In genomic region chr9:50374666-50375065, GRCm38 (mm10) we compare ENCODE assay signal across 16 mouse cellular contexts. TPM values are rescaled to one million over a fixed set of nuclear protein-coding genes. Genes with fewer than 3 reads are reported as not detected.
A peak's percentile ranks its signal among the peaks of the same experiment; 100 is the strongest.
DNase-seq lines count a peak whose midpoint lies in the region; ATAC-seq and TF ChIP-seq lines count a peak whose summit lies in the region.
"Had no signal": no experiment of that assay in that cellular context is flagged by ENCODE, and none has a peak within 500 bp of the region (broad histone marks: within the 10 kb centered on the region; RNA-seq: fewer than 3 reads in every experiment).

No protein-coding gene starts in this region.

- H3K9me3 ChIP-seq in lung, postnatal 0 days (ENCODE audit: low read length): no peaks in the 10 kb centered on the region
- H3K9me3 ChIP-seq: forebrain, embryonic 10.5 days had no signal

- TF ChIP-seq POLR2A in brain, embryonic 14.5 days (IDR thresholded peaks at IDR 0.05; ENCODE audit: borderline replicate concordance, extremely low read depth, insufficient read depth, insufficient read length, poor library complexity, severe bottlenecking): no peak

- intact Hi-C loops in left cerebral cortex, postnatal 36 days (cut with DNase I): no loop called here

- DNase-seq in layer of hippocampus, adult 11-12 months (ENCODE audit: low spot score): peak; percentile 60
- no peak for DNase-seq in layer of hippocampus, adult 9-10 months (ENCODE audit: low spot score)
- DNase-seq in brain, embryonic 14.5 days (ENCODE audit: low read depth): peak; percentile 25
- DNase-seq in layer of hippocampus, adult 8-10 months (ENCODE audit: low spot score in 2 of 2): peak; percentile 45 to 60
- DNase-seq in left cerebral cortex, postnatal 36 days (ENCODE audit: low spot score in 2 of 2): peak; percentile 30 to 52
- no peak for DNase-seq in kidney, adult 11 months
- DNase-seq in lung, postnatal 0 days (ENCODE audit: low spot score): no peak
- DNase-seq: cerebellum, postnatal 25 days; heart, adult 2 months; kidney, postnatal 36 days; lung, postnatal 14 days had no signal

- H3K27ac ChIP-seq in lung, postnatal 0 days (ENCODE audit: low read length): no peak overlapping the region
- H3K27ac ChIP-seq: forebrain, embryonic 10.5 days; heart, adult 2 months; midbrain, embryonic 12.5 days had no signal

- no peaks in the 10 kb centered on the region for H3K4me1 ChIP-seq in lung, postnatal 0 days (ENCODE audit: insufficient read depth, low read depth, low read length)
- H3K4me1 ChIP-seq: forebrain, embryonic 10.5 days; midbrain, embryonic 12.5 days had no signal

- no peak overlapping the region for H3K9ac ChIP-seq in lung, postnatal 0 days (replicated peaks; ENCODE audit: low read depth)
- H3K9ac ChIP-seq: midbrain, embryonic 12.5 days had no signal

- TF ChIP-seq EP300 in lung, postnatal 0 days (IDR thresholded peaks at IDR 0.05): no peak

- no peak overlapping the region for H3K4me3 ChIP-seq in lung, postnatal 0 days (ENCODE audit: low read depth, low read length)
- H3K4me3 ChIP-seq: forebrain, embryonic 10.5 days; heart, adult 2 months; midbrain, embryonic 12.5 days had no signal

- 76% methylated on average over 5 of the region's 5 CpGs for WGBS in lung, postnatal 0 days

- no peak overlapping the region for H3K4me2 ChIP-seq in lung, postnatal 0 days (replicated peaks; ENCODE audit: low read depth, low read length)
- H3K4me2 ChIP-seq: liver, embryonic 11.5 days; midbrain, embryonic 12.5 days had no signal

- H3K36me3 ChIP-seq in lung, postnatal 0 days (ENCODE audit: insufficient read depth, low read length): no peaks in the 10 kb centered on the region
- H3K36me3 ChIP-seq: forebrain, embryonic 10.5 days; midbrain, embryonic 12.5 days had no signal

- no peak for ATAC-seq in lung, postnatal 0 days
- no peak for ATAC-seq in megakaryocyte-erythroid progenitor cell, adult 5-6 weeks (replicated peaks; ENCODE audit: low FRiP score, low TSS enrichment, poor library complexity, severe bottlenecking)
- ATAC-seq: intestine, embryonic 16.5 days had no signal

- no peak for TF ChIP-seq CTCF in brain, embryonic 14.5 days (IDR thresholded peaks at IDR 0.05; ENCODE audit: borderline replicate concordance, extremely low read depth, insufficient read depth, insufficient read length)
- no peak for TF ChIP-seq CTCF in lung, postnatal 0 days (IDR thresholded peaks at IDR 0.05)

- no peaks in the 10 kb centered on the region for H3K27me3 ChIP-seq in lung, postnatal 0 days (replicated peaks; ENCODE audit: insufficient read depth, low read length)
- H3K27me3 ChIP-seq: midbrain, embryonic 12.5 days had no signal

RNA-seq across cellular contexts. Expression of gene Rpl10-ps3, which starts 29.9 kb away (rescaled TPM):
- 77.6 and 125 TPM in 2 replicates for polyA plus RNA-seq in brain, embryonic 14.5 days (2012; rRNA removed)
- 100 to 1,000 TPM; 449 to 526 (median 506) TPM for total RNA-seq in layer of hippocampus, adult 8-10 months (2022)
- total RNA-seq in left cerebral cortex, postnatal 36 days (2021): 100 to 1,000 TPM; 312 to 315 TPM
- 206 and 214 TPM in 2 replicates for polyA plus RNA-seq in lung, postnatal 0 days (2015; fragmentation: Nextera tagmentation; extraction: Ambion mirVana)
- total RNA-seq in megakaryocyte-erythroid progenitor cell, adult 5-6 weeks (2014; fragmentation: Nextera tagmentation): 473 and 492 TPM in 2 replicates
- total RNA-seq in megakaryocyte-erythroid progenitor cell, adult 5-6 weeks (2017): 197 and 284 TPM in 2 replicates

Comparison
In these comparisons a context has a peak if more than half of its experiments do, and no peak if none do; other contexts are left out.
1. DNase-seq: peak in layer of hippocampus, adult 11-12 months (single experiment), brain, embryonic 14.5 days (single experiment), layer of hippocampus, adult 8-10 months (2 of 2) and left cerebral cortex, postnatal 36 days (2 of 2); none in layer of hippocampus, adult 9-10 months (single experiment), kidney, adult 11 months (single experiment) and lung, postnatal 0 days (single experiment).